Mouse (Mus musculus): Measurements from ENCODE around the gene Atp5j2.

- no peak for TF ChIP-seq CTCF (IDR thresholded peaks at IDR 0.05; ENCODE audit: control insufficient read depth, insufficient read depth, insufficient read length)
- no peak for TF ChIP-seq USF1 (IDR thresholded peaks at IDR 0.05; ENCODE audit: low read depth)
- no peak for TF ChIP-seq MAX (IDR thresholded peaks at IDR 0.05)
- no peak for TF ChIP-seq MYOD1 (IDR thresholded peaks at IDR 0.05; ENCODE audit: control insufficient read depth, insufficient read length, low read depth)
- TF ChIP-seq MYOG (IDR thresholded peaks at IDR 0.05; ENCODE audit: control insufficient read depth, extremely low read depth, insufficient read length) = no peak
- TF ChIP-seq CEBPB (IDR thresholded peaks at IDR 0.05; ENCODE audit: low read depth) = no peak
These were observed 51.3 kb downstream of the Atp5j2 start for GRCm38 (mm10) chr5:145140611-145141010.

Measured in C2C12 (cell line).